Mouse (Mus musculus): ENCODE measurements around the gene Adamts13.

Gene Adamts13

GRCm38 (mm10) chr2:26973116-26973515 lies at the start of gene Adamts13:
TSS of gene Adamts13 (plus strand) at chr2:26973416.
- Histone ChIP-seq H3K36me3 (ENCODE audit: control insufficient read depth, insufficient read depth, low read length, poor library complexity, severe bottlenecking) (no peaks in the 10 kb centered on the region), H3K27me3 (ENCODE audit: control insufficient read depth, insufficient read depth, low read length, poor library complexity, severe bottlenecking) (no peaks in the 10 kb centered on the region)
- no peak for DNase-seq (ENCODE audit: low read depth, low spot score)

DNA sequence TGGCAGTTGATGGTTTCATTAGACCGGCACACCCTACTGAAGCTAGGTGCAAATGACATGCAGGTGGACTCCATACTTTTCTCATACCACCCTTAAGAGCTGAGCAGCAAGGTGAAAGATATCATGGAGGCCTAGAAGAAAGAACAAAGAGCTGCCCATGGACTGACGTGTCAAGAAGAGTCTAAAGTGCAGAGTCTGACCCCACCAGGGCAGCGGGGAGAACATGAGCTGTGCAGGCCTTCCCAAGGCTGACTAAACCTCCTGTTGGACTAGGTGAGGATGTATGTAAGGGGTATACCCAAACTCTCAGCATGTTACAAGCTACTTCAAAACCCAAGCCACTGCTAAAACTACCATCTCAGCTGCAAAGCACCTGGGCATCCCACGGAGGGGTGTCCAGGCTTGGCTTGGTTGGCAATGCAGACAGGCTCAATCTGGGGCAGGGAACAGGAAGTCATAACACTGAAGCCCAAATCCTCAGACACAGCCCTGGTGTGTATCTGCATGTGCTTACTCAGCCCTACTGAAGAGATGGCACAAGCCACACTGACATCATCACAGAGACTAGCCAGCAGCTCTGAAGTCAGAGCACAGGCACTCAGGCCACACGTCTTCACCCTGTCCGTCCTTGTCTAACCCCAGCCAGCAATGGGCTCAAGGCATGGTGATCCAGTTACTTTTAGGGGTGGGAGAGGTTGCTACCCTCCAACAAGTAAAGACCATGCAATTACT lies 45.3 kb upstream of the Adamts13 start:
- no peak for DNase-seq (ENCODE audit: low read depth, low spot score)
- peaks cover 4% of the 10 kb centered on the region for H3K36me3 ChIP-seq (ENCODE audit: control insufficient read depth, insufficient read depth, low read length, poor library complexity, severe bottlenecking)
- no peaks in the 10 kb centered on the region for H3K27me3 ChIP-seq (ENCODE audit: control insufficient read depth, insufficient read depth, low read length, poor library complexity, severe bottlenecking)

- no peaks in the 10 kb centered on the region for H3K27me3 ChIP-seq (ENCODE audit: control insufficient read depth, insufficient read depth, low read length, poor library complexity, severe bottlenecking)
These were observed 42.8 kb upstream of the Adamts13 start for GRCm38 (mm10) chr2:26930390-26930789.

DNA sequence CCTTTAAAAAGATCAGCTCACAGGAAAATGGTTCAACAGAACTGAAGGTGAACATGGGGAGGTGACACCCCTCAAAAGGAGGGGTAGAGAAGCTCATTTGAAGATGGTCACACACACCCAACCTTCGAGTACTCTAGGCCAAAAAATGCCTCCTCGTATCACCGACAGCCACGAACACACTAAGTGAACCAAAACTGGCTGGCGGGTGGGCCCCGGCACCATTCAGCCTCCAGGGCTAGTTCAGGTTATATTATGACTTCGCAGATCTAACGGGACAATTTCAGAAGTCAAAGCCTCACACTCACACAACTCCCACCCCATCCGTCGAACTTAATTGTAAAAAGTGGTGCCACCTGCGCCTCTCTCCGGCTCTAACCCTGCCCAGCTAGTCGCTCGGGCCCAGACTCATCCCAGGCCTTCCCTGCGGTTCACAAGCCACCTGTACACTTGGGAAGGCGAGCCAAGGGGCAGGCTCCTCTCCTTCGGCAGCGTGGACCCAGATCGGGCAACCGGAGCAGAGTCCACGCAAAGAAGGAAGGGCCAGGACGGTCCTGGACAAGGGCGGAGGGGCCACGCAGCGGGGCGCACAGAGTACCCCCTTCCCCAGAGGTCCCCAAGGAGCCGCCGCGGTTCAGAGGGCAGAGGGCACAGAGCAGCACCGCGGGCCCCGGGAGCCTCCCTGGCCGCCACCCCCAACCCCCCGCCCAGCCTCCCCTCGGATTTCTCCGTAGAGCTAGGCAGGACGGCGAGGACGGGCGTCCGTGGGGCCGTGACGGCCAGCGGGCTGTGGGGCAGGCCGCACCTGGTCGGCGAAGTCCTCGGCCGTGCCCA lies 40.5 kb upstream of the Adamts13 start:
- peak; percentile 34 for DNase-seq (ENCODE audit: low read depth, low spot score)
- no peaks in the 10 kb centered on the region for H3K36me3 ChIP-seq (ENCODE audit: control insufficient read depth, insufficient read depth, low read length, poor library complexity, severe bottlenecking)
- no peaks in the 10 kb centered on the region for H3K27me3 ChIP-seq (ENCODE audit: control insufficient read depth, insufficient read depth, low read length, poor library complexity, severe bottlenecking)

More at GRCm38 (mm10) chr2:26930390-26930789, 42.8 kb upstream of the Adamts13 start:
- DNase-seq (ENCODE audit: low read depth, low spot score), result peak; percentile 84
- no peaks in the 10 kb centered on the region for H3K36me3 ChIP-seq (ENCODE audit: control insufficient read depth, insufficient read depth, low read length, poor library complexity, severe bottlenecking)

- no peaks in the 10 kb centered on the region for H3K27me3 ChIP-seq (ENCODE audit: control insufficient read depth, insufficient read depth, low read length, poor library complexity, severe bottlenecking)
- peak; percentile 97 for DNase-seq (ENCODE audit: low read depth, low spot score)
These were observed 39.7 kb upstream of the Adamts13 start, which contains the start of the genes Surf4 and Stkld1 for GRCm38 (mm10) chr2:26933304-26934055. TSS of gene Surf4 (minus strand) at chr2:26933928. TSS of gene Stkld1 (plus strand) at chr2:26934047.

DNA sequence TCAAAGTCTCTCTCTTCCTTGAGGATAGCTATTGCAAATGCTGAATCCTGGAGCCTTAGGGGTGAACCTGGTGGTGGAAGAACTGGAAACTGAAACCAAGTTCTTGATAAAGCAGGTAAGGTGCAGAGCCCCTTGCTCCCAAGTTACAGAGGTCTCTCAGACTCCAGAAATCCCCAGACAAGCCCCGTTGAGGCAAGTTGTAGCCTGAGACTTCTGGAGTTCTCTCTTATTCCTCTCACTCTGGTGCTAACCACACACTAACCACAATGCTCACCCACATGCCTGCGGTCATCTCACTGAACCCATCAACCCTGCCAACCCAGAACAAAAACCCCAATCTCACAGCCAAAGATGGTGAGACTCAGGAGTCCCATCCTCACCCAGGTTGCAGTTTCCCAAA lies 37.9 kb upstream of the Adamts13 start:
- Histone ChIP-seq H3K36me3 (ENCODE audit: control insufficient read depth, insufficient read depth, low read length, poor library complexity, severe bottlenecking) (no peaks in the 10 kb centered on the region), H3K27me3 (ENCODE audit: control insufficient read depth, insufficient read depth, low read length, poor library complexity, severe bottlenecking) (no peaks in the 10 kb centered on the region)
- no peak for DNase-seq (ENCODE audit: low read depth, low spot score)

More at GRCm38 (mm10) chr2:26933304-26934055, 39.7 kb upstream of the Adamts13 start, which contains the start of the genes Surf4 and Stkld1:
- no peaks in the 10 kb centered on the region for H3K36me3 ChIP-seq (ENCODE audit: control insufficient read depth, insufficient read depth, low read length, poor library complexity, severe bottlenecking)

DNA sequence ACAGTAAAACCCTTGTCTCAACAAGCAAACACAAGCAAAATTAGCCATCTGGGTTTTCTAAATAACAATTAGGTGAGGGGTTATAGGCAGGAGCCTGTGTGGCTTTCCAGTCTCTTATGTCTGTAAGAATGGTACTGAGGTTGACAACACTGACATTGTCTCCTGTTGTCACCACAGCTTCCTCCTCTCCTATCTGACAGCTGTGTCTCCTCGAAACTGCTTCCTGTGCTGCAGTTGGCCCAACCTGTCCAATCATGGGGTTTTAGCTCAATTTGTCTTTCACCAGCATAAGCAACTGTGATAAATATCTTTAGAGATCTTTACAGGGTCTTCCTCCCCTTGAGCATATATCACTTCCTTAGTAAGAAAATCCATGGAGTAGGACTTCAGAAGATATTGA lies 36.8 kb upstream of the Adamts13 start:
- no peaks in the 10 kb centered on the region for H3K27me3 ChIP-seq (ENCODE audit: control insufficient read depth, insufficient read depth, low read length, poor library complexity, severe bottlenecking)
- no peak for DNase-seq (ENCODE audit: low read depth, low spot score)
- H3K36me3 ChIP-seq (ENCODE audit: control insufficient read depth, insufficient read depth, low read length, poor library complexity, severe bottlenecking), result no peaks in the 10 kb centered on the region

DNA sequence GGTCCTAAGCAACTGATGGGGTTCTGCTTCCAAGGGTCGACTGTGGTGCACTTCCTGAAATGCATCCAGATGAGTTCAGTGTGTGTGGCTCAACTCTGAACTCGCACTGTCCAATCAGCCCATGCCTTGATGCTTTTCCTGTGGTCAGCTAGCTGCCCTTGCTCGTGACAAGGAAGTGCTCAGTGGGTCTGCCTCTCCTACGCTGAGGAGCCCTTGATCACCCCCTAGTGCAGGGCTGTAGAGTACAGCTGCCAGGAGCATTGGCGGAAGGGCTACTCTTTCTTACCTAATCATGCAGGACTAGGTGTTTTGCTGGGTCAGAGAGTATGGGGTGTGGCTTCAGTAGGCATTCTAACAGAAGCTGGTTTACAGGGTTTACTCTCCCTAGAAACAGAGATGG lies 31.7 kb upstream of the Adamts13 start:
- peak; percentile 22 for DNase-seq (ENCODE audit: low read depth, low spot score)
- H3K27me3 ChIP-seq (ENCODE audit: control insufficient read depth, insufficient read depth, low read length, poor library complexity, severe bottlenecking), result no peaks in the 10 kb centered on the region
- H3K36me3 ChIP-seq (ENCODE audit: control insufficient read depth, insufficient read depth, low read length, poor library complexity, severe bottlenecking), result no peaks in the 10 kb centered on the region

- Histone ChIP-seq H3K36me3 (ENCODE audit: control insufficient read depth, insufficient read depth, low read length, poor library complexity, severe bottlenecking) (no peaks in the 10 kb centered on the region), H3K27me3 (ENCODE audit: control insufficient read depth, insufficient read depth, low read length, poor library complexity, severe bottlenecking) (no peaks in the 10 kb centered on the region)
- no peak for DNase-seq (ENCODE audit: low read depth, low spot score)
These were observed 30.0 kb upstream of the Adamts13 start for GRCm38 (mm10) chr2:26943253-26943652.

GRCm38 (mm10) chr2:26950411-26950810 lies 22.8 kb upstream of the Adamts13 start:
- Histone ChIP-seq H3K27me3 (ENCODE audit: control insufficient read depth, insufficient read depth, low read length, poor library complexity, severe bottlenecking) (no peaks in the 10 kb centered on the region), H3K36me3 (ENCODE audit: control insufficient read depth, insufficient read depth, low read length, poor library complexity, severe bottlenecking) (peaks cover 4% of the 10 kb centered on the region)
- no peak for DNase-seq (ENCODE audit: low read depth, low spot score)

DNA sequence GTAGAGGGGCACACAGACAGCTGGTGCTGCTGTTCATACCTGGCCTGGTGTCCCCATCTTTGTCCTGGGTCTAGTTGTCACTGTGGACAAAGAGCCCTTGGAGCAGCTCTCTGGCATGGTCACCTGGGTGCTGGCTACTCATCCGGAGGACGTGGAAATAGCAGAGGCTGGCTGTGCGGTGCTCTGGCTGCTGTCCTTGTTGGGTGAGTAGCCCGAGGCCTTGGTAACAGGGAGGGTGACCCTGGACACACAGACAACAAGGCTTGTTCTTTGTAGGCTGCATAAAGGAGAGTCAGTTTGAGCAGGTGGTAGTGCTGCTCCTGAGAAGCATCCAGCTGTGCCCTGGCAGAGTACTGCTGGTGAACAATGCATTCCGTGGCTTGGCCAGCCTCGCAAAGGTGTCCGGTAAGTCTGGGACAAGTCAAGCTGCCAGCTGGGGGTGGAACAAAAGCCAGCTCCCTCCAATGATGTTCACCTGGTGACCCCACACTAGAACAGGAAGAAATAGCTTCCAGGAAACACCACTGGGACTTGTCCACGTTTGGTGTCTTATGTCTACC lies 21.8 kb upstream of the Adamts13 start:
- DNase-seq (ENCODE audit: low read depth, low spot score), result no peak
- peaks cover 6% of the 10 kb centered on the region for H3K36me3 ChIP-seq (ENCODE audit: control insufficient read depth, insufficient read depth, low read length, poor library complexity, severe bottlenecking)
- H3K27me3 ChIP-seq (ENCODE audit: control insufficient read depth, insufficient read depth, low read length, poor library complexity, severe bottlenecking), result no peaks in the 10 kb centered on the region

GRCm38 (mm10) chr2:26952193-26952592 lies 21.0 kb upstream of the Adamts13 start:
- no peak for DNase-seq (ENCODE audit: low read depth, low spot score)
- Histone ChIP-seq H3K27me3 (ENCODE audit: control insufficient read depth, insufficient read depth, low read length, poor library complexity, severe bottlenecking) (no peaks in the 10 kb centered on the region), H3K36me3 (ENCODE audit: control insufficient read depth, insufficient read depth, low read length, poor library complexity, severe bottlenecking) (peaks cover 9% of the 10 kb centered on the region)

GRCm38 (mm10) chr2:26952866-26953265 lies 20.4 kb upstream of the Adamts13 start:
- DNase-seq (ENCODE audit: low read depth, low spot score), result no peak
- Histone ChIP-seq H3K36me3 (ENCODE audit: control insufficient read depth, insufficient read depth, low read length, poor library complexity, severe bottlenecking) (peaks cover 11% of the 10 kb centered on the region), H3K27me3 (ENCODE audit: control insufficient read depth, insufficient read depth, low read length, poor library complexity, severe bottlenecking) (no peaks in the 10 kb centered on the region)

GRCm38 (mm10) chr2:26954735-26955395 lies 18.4 kb upstream of the Adamts13 start:
- Histone ChIP-seq H3K27me3 (ENCODE audit: control insufficient read depth, insufficient read depth, low read length, poor library complexity, severe bottlenecking) (no peaks in the 10 kb centered on the region), H3K36me3 (ENCODE audit: control insufficient read depth, insufficient read depth, low read length, poor library complexity, severe bottlenecking) (peaks cover 16% of the 10 kb centered on the region)
- no peak for DNase-seq (ENCODE audit: low read depth, low spot score)
